Mouse (Mus musculus) cerebellum, adult 18-20 months (tissue): ENCODE data around the gene Arpc1b.
"Not testable (repeated sequence)": the region's sequence is repeated elsewhere in the genome, so short reads cannot be mapped to it uniquely, and the experiment has no call there.

Experiments used
- DNase-seq, 2 experiments: peaks; one replicate each; pipeline ENCODE4 v3.0.0; 2021

Gene Arpc1b

GRCm38 (mm10) chr5:145114606-145115473 lies 825 bp downstream of the Arpc1b start:
- peak in 1 of 2 experiments; percentile 18 for DNase-seq

GRCm38 (mm10) chr5:145115736-145116135 lies 1.7 kb downstream of the Arpc1b start:
- no peak for DNase-seq

- DNase-seq: no peak
Measured at GRCm38 (mm10) chr5:145116316-145116715, 2.3 kb downstream of the Arpc1b start.

GRCm38 (mm10) chr5:145116916-145117315 lies 2.9 kb downstream of the Arpc1b start:
- peak; percentile 36 to 38 for DNase-seq

- DNase-seq: no peak
Measured at GRCm38 (mm10) chr5:145118005-145118404, 4.0 kb downstream of the Arpc1b start.

- no peak for DNase-seq
Measured at GRCm38 (mm10) chr5:145118461-145118860, 4.4 kb downstream of the Arpc1b start.

- no peak for DNase-seq
Measured at GRCm38 (mm10) chr5:145119385-145119784, 5.4 kb downstream of the Arpc1b start.

GRCm38 (mm10) chr5:145120921-145121320 lies 6.9 kb downstream of the Arpc1b start:
- no peak for DNase-seq

GRCm38 (mm10) chr5:145123396-145123795 lies 9.4 kb downstream of the Arpc1b start:
- DNase-seq: no peak

- no peak for DNase-seq
Measured at GRCm38 (mm10) chr5:145126580-145126979, 12.6 kb downstream of the Arpc1b start.

GRCm38 (mm10) chr5:145129124-145129523 lies 15.1 kb downstream of the Arpc1b start:
- DNase-seq: peak; percentile 16 to 18

GRCm38 (mm10) chr5:145129773-145130172 lies 15.8 kb downstream of the Arpc1b start:
- DNase-seq: not testable (repeated sequence)

GRCm38 (mm10) chr5:145130191-145130590 lies 16.2 kb downstream of the Arpc1b start:
- DNase-seq: no peak

- no peak for DNase-seq
Measured at GRCm38 (mm10) chr5:145130995-145131394, 17.0 kb downstream of the Arpc1b start.

GRCm38 (mm10) chr5:145133275-145133674 lies 19.3 kb downstream of the Arpc1b start:
- DNase-seq: not testable (repeated sequence)

- DNase-seq: peak in 1 of 2 experiments; percentile 16
Measured at GRCm38 (mm10) chr5:145138836-145139235, 24.8 kb downstream of the Arpc1b start.

- DNase-seq: peak; percentile 94 to 96
Measured at GRCm38 (mm10) chr5:145139571-145140519, 25.8 kb downstream of the Arpc1b start, which contains the start of the genes Pdap1 and Bud31. Pdap1 (minus strand) TSS chr5:145140238. Bud31 (plus strand) TSS chr5:145140362.

GRCm38 (mm10) chr5:145140611-145141010 lies 26.6 kb downstream of the Arpc1b start:
- no peak for DNase-seq

- no peak for DNase-seq
Measured at GRCm38 (mm10) chr5:145147748-145148147, 33.7 kb downstream of the Arpc1b start.

- no peak for DNase-seq
Measured at GRCm38 (mm10) chr5:145149294-145149693, 35.3 kb downstream of the Arpc1b start.

- no peak for DNase-seq
Measured at GRCm38 (mm10) chr5:145152690-145153089, 38.7 kb downstream of the Arpc1b start.

GRCm38 (mm10) chr5:145161361-145161760 lies 47.3 kb downstream of the Arpc1b start:
- DNase-seq: no peak

GRCm38 (mm10) chr5:145164710-145165109 lies 50.7 kb downstream of the Arpc1b start:
- DNase-seq: no peak
